Mouse (Mus musculus): ENCODE measurements around the gene Smox. TPM values are rescaled to one million over a fixed set of nuclear protein-coding genes. Genes with fewer than 3 reads are reported as not detected.

Gene Smox
- polyA plus RNA-seq, 1 experiment from 2014 or later = 35.7 TPM

DNA sequence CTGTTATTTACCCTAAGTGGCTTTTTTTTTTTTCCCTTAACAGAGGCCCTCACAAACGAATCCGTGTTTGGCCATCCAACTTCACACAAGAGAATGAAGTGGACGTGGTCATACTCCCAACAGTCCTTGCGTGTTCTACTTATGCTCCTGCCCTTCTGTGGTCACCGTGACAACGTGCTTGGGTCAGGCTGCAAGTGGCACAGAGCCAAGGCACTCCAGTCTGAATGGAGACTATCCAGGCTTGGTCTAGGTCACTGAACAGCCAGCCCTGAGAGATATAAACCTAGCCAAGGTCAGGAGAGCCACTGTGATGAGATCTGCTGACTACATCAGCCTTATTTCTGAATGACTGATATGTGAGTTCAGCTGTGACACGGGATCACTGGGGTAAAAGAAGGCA lies 47.0 kb downstream of the Smox start:
- H3K9me3 ChIP-seq (replicated peaks; ENCODE audit: control insufficient read depth, low read length) = no peaks in the 10 kb centered on the region

GRCm38 (mm10) chr2:131539780-131540179 lies 48.5 kb downstream of the Smox start:
- no peak overlapping the region for H3K9ac ChIP-seq (ENCODE audit: low read length)
- no peak for ATAC-seq (ENCODE audit: insufficient read depth, low FRiP score)
- H3K27me3 ChIP-seq (ENCODE audit: control insufficient read depth, insufficient read depth, low read length) = peaks cover 5% of the 10 kb centered on the region; the same call in 1 of the 2 replicates
- WGBS = 80% methylated on average over 6 of the region's 6 CpGs
- H3K4me2 ChIP-seq (ENCODE audit: low read depth, low read length) = no peak overlapping the region
- H3K36me3 ChIP-seq (ENCODE audit: control insufficient read depth, insufficient read depth, low read length) = no peaks in the 10 kb centered on the region
- H3K4me3 ChIP-seq (replicated peaks; ENCODE audit: low read length) = no peak overlapping the region
- H3K27ac ChIP-seq (ENCODE audit: low read length) = no peak overlapping the region
- no peaks in the 10 kb centered on the region for H3K9me3 ChIP-seq (replicated peaks; ENCODE audit: control insufficient read depth, low read length)
- H3K4me1 ChIP-seq (ENCODE audit: control insufficient read depth, insufficient read depth, low read length) = no peaks in the 10 kb centered on the region

More for the DNA sequence above, 47.0 kb downstream of the Smox start:
- Histone ChIP-seq H3K36me3 (ENCODE audit: control insufficient read depth, insufficient read depth, low read length) (no peaks in the 10 kb centered on the region), H3K9ac (ENCODE audit: low read length) (no peak overlapping the region), H3K4me2 (ENCODE audit: low read depth, low read length) (no peak overlapping the region), H3K4me1 (ENCODE audit: control insufficient read depth, insufficient read depth, low read length) (no peaks in the 10 kb centered on the region), H3K27me3 (ENCODE audit: control insufficient read depth, insufficient read depth, low read length) (no peaks in the 10 kb centered on the region), H3K4me3 (replicated peaks; ENCODE audit: low read length) (no peak overlapping the region), H3K27ac (ENCODE audit: low read length) (no peak overlapping the region)
- no peak for ATAC-seq (ENCODE audit: insufficient read depth, low FRiP score)
- 57% methylated on average over 7 of the region's 7 CpGs for WGBS

DNA sequence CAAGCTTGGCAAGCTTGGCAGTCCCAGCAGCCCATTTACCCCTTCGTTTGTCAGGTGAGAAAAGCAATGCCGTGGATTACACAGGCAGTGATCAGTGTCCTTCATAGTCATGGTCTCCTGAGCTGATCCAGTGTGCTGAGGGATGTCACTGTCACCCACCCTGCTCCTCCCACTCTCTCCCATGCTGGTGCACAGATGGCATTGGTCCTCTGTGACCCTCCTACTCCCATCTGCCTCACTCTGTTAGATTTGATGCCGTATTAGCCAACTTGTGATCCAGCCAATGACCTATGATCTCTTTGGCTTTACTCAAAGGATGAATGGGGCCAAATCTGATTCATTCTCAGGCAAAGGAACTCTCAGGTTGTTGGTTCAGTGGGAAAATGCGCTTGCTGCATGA lies 50.4 kb downstream of the Smox start:
- WGBS = 73% methylated on average over 4 of the region's 4 CpGs
- Histone ChIP-seq H3K4me3 (replicated peaks; ENCODE audit: low read length) (no peak overlapping the region), H3K36me3 (ENCODE audit: control insufficient read depth, insufficient read depth, low read length) (no peaks in the 10 kb centered on the region), H3K27ac (ENCODE audit: low read length) (no peak overlapping the region), H3K27me3 (ENCODE audit: control insufficient read depth, insufficient read depth, low read length) (peaks cover 15% of the 10 kb centered on the region), H3K4me1 (ENCODE audit: control insufficient read depth, insufficient read depth, low read length) (peaks cover 13% of the 10 kb centered on the region), H3K9ac (ENCODE audit: low read length) (no peak overlapping the region), H3K4me2 (ENCODE audit: low read depth, low read length) (no peak overlapping the region), H3K9me3 (replicated peaks; ENCODE audit: control insufficient read depth, low read length) (no peaks in the 10 kb centered on the region)
- ATAC-seq (ENCODE audit: insufficient read depth, low FRiP score) = no peak

DNA sequence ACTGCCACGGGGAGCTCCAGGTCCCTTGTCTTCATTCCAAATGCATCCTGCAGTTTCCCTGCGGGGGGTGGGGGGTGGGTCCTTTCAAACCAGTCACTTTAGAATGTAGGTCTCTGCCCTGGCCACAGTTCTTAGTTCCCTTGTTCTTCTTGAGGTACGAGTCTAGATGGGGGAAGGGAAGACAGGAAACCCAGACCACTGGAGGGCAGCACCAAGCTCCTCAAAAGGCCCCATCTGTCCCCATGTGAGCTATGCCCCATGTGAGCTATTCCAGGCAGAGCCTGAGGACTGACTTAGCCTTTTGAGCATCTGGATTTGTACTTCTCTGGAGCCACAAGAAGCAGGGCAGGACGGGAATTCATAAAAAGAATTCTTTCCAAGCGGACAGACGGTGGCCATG lies 51.2 kb downstream of the Smox start:
- WGBS = 31% methylated on average over 6 of the region's 6 CpGs
- H3K9me3 ChIP-seq (replicated peaks; ENCODE audit: control insufficient read depth, low read length) = no peaks in the 10 kb centered on the region
- no peak for ATAC-seq (ENCODE audit: insufficient read depth, low FRiP score)
- no peak overlapping the region for H3K27ac ChIP-seq (ENCODE audit: low read length)
- H3K4me2 ChIP-seq (ENCODE audit: low read depth, low read length) = no peak overlapping the region
- no peaks in the 10 kb centered on the region for H3K36me3 ChIP-seq (ENCODE audit: control insufficient read depth, insufficient read depth, low read length)
- peaks cover 13% of the 10 kb centered on the region for H3K4me1 ChIP-seq (ENCODE audit: control insufficient read depth, insufficient read depth, low read length)
- H3K4me3 ChIP-seq (replicated peaks; ENCODE audit: low read length) = no peak overlapping the region
- H3K27me3 ChIP-seq (ENCODE audit: control insufficient read depth, insufficient read depth, low read length) = peaks cover 19% of the 10 kb centered on the region
- no peak overlapping the region for H3K9ac ChIP-seq (ENCODE audit: low read length)

DNA sequence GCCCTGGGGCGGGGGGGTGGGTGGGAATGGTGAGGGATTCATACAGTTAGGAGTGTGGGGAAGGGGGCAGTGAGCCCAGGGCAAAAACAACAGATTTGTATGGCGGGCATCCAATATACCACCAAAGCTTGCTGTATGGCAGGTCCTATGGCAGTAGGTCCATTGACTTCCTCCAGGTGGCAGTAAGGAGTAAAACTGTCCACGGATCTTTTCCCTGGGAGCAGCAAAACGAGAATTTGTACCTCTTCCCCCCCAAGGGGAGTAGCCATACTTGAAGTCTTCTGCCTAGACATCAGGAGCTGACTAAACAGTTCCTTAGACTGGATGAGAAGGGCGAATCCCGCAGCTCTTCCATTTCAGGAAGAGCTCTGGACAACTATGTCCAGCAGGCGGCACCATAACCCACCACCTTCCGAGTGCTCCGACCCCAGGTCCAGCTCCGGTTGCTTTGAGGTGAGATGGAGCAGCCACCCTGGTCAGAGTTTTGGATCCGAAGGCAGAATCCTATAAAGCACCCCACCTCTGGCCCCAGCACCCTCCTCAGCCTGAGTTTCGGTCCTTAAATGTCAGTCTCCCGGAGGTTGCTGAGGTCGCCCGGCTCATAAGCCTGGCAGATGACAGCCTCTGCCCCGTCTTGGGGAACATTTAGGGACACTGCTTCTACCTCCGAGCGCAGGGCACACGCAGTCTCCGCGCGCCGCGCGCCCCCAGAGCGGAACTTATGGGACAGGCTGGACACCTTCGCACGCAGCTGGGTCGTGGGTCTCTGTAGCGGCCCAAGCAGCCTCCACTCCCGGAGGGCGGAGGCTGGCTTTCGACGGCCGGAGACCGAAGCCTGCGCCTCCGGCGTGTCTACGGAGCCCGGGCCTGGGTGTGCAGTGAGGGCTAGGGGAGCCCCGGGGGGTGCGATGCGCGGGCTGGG lies 54.4 kb downstream of the Smox start:
- H3K36me3 ChIP-seq (ENCODE audit: control insufficient read depth, insufficient read depth, low read length) = no peaks in the 10 kb centered on the region
- H3K27me3 ChIP-seq (ENCODE audit: control insufficient read depth, insufficient read depth, low read length) = peaks cover 32% of the 10 kb centered on the region
- H3K4me1 ChIP-seq (ENCODE audit: control insufficient read depth, insufficient read depth, low read length) = peaks cover 13% of the 10 kb centered on the region
- peak overlapping the region; percentile 76 for H3K4me2 ChIP-seq (ENCODE audit: low read depth, low read length)
- peak overlapping the region; percentile 63 for H3K9ac ChIP-seq (ENCODE audit: low read length)
- H3K9me3 ChIP-seq (replicated peaks; ENCODE audit: control insufficient read depth, low read length) = no peaks in the 10 kb centered on the region
- no peak overlapping the region for H3K27ac ChIP-seq (ENCODE audit: low read length)
- peak overlapping the region; percentile 52 for H3K4me3 ChIP-seq (replicated peaks; ENCODE audit: low read length)
- peak; percentile 42 for ATAC-seq (ENCODE audit: insufficient read depth, low FRiP score)
- WGBS = 3% methylated on average over 45 of the region's 45 CpGs

DNA sequence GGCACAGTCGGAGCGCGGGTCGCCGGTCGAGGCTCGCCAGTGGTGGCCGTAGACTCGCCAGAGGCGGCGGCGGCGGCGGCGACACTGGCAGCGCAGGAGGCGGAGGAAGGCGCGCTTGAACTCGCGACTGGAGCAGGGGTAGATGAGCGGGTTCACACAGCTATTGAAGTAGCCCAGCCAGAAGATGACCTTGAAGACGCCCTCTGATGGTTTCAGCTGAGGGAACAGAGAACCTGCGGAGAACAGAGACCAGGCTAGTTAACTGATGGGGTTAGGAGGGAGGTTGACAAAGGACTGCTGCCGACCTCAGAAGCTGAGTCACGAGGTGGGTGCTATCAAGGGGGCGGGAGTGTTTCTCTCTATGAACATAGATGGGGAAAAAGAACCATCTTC lies 55.0 kb downstream of the Smox start:
- H3K27me3 ChIP-seq (ENCODE audit: control insufficient read depth, insufficient read depth, low read length) = peaks cover 34% of the 10 kb centered on the region
- H3K9ac ChIP-seq (ENCODE audit: low read length) = peak overlapping the region; percentile 63
- no peaks in the 10 kb centered on the region for H3K9me3 ChIP-seq (replicated peaks; ENCODE audit: control insufficient read depth, low read length)
- H3K4me3 ChIP-seq (replicated peaks; ENCODE audit: low read length) = peak overlapping the region; percentile 52
- no peaks in the 10 kb centered on the region for H3K36me3 ChIP-seq (ENCODE audit: control insufficient read depth, insufficient read depth, low read length)
- WGBS = 3% methylated on average over 27 of the region's 27 CpGs
- ATAC-seq (ENCODE audit: insufficient read depth, low FRiP score) = no peak
- no peak overlapping the region for H3K27ac ChIP-seq (ENCODE audit: low read length)
- H3K4me1 ChIP-seq (ENCODE audit: control insufficient read depth, insufficient read depth, low read length) = peaks cover 13% of the 10 kb centered on the region
- peak overlapping the region; percentile 76 for H3K4me2 ChIP-seq (ENCODE audit: low read depth, low read length)

DNA sequence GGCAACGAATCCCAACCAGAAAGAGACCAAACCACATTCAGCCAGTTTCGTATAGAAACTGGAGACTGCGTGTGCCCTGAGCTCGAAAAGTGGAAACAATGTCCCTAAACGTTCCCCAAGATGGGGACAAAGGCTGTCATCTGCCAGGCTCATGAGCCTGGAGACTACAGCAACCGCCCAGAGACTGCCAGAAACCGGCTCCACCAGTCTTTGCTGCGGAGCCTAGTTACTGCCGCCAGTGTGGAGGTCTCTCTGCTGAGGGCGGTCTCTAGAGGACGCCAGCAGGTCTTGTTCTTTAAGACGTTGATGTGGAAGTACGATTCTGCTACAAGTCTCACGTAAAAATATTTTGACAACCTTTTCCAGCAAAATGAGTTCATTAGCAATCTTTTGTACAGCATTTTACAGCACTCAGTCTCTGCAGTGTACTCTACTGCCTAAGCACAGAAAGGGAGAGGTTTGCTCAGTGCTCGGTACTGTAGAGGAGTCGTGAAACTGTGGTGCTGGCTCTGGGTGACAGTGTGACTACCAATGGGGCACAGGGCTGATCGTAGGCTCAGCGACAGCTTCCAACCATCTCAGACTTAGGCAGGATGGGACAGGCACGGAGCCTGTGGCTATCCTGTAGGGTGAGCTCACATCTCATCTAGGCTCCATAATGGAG lies 55.6 kb downstream of the Smox start:
- H3K9ac ChIP-seq (ENCODE audit: low read length) = no peak overlapping the region
- H3K36me3 ChIP-seq (ENCODE audit: control insufficient read depth, insufficient read depth, low read length) = no peaks in the 10 kb centered on the region
- H3K27me3 ChIP-seq (ENCODE audit: control insufficient read depth, insufficient read depth, low read length) = peaks cover 34% of the 10 kb centered on the region
- peak overlapping the region; percentile 52 for H3K4me3 ChIP-seq (replicated peaks; ENCODE audit: low read length)
- peak overlapping the region; percentile 76 for H3K4me2 ChIP-seq (ENCODE audit: low read depth, low read length)
- no peak overlapping the region for H3K27ac ChIP-seq (ENCODE audit: low read length)
- 13% methylated on average over 19 of the region's 19 CpGs for WGBS
- ATAC-seq (ENCODE audit: insufficient read depth, low FRiP score) = peak; percentile 58; the same call in 1 of the 2 replicates
- H3K9me3 ChIP-seq (replicated peaks; ENCODE audit: control insufficient read depth, low read length) = no peaks in the 10 kb centered on the region
- H3K4me1 ChIP-seq (ENCODE audit: control insufficient read depth, insufficient read depth, low read length) = peaks cover 13% of the 10 kb centered on the region

DNA sequence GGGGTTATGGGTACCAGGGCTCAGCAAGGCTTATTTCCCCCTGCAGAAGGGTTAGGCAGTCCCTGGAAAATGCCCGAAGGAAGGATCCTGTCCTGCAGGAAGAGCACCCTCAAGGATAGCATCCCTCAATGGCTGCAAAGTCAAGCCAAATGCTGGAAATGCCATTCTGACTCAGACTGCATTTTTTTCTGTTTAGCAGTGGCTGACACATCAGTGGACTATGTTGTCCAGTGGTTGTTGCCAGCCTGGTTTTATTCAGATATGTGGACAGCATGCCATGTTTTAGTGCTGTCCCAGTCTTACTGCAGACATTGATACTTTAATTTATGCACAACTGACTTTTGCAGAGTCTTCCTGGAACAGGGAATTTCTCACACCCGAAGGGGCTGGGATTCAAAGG lies 57.0 kb downstream of the Smox start:
- no peaks in the 10 kb centered on the region for H3K36me3 ChIP-seq (ENCODE audit: control insufficient read depth, insufficient read depth, low read length)
- H3K27ac ChIP-seq (ENCODE audit: low read length) = no peak overlapping the region
- no peak overlapping the region for H3K4me3 ChIP-seq (replicated peaks; ENCODE audit: low read length)
- no peaks in the 10 kb centered on the region for H3K9me3 ChIP-seq (replicated peaks; ENCODE audit: control insufficient read depth, low read length)
- H3K27me3 ChIP-seq (ENCODE audit: control insufficient read depth, insufficient read depth, low read length) = peaks cover 34% of the 10 kb centered on the region
- H3K4me1 ChIP-seq (ENCODE audit: control insufficient read depth, insufficient read depth, low read length) = peaks cover 13% of the 10 kb centered on the region
- WGBS = 71% methylated on average over 2 of the region's 2 CpGs
- no peak for ATAC-seq (ENCODE audit: insufficient read depth, low FRiP score)
- no peak overlapping the region for H3K4me2 ChIP-seq (ENCODE audit: low read depth, low read length)
- no peak overlapping the region for H3K9ac ChIP-seq (ENCODE audit: low read length)

DNA sequence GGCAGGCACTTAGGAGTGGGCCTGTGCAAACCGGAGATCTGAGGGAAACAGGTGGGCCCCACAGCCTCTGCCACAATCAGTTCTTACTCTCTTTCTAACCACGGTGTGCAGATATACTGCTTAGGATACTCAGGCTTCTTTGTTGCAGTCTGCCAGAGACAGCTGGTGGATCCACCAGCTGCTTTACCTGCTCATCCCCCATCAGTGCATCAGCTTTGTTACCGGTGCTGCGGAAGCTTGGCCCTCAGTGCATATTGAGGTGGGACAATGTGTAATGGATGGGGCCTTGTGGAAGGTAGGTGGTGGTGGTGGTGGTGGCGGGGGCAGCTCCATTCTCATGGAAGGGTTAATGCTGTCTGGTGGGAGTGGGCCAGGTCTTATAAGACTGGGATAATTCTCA lies 57.8 kb downstream of the Smox start:
- H3K27ac ChIP-seq (ENCODE audit: low read length) = no peak overlapping the region
- WGBS = 84% methylated on average over 5 of the region's 5 CpGs

More for the DNA sequence above, 57.8 kb downstream of the Smox start:
- Histone ChIP-seq H3K4me3 (replicated peaks; ENCODE audit: low read length) (no peak overlapping the region), H3K4me1 (ENCODE audit: control insufficient read depth, insufficient read depth, low read length) (peaks cover 13% of the 10 kb centered on the region), H3K4me2 (ENCODE audit: low read depth, low read length) (no peak overlapping the region), H3K9me3 (replicated peaks; ENCODE audit: control insufficient read depth, low read length) (no peaks in the 10 kb centered on the region), H3K9ac (ENCODE audit: low read length) (no peak overlapping the region), H3K27me3 (ENCODE audit: control insufficient read depth, insufficient read depth, low read length) (peaks cover 34% of the 10 kb centered on the region), H3K36me3 (ENCODE audit: control insufficient read depth, insufficient read depth, low read length) (no peaks in the 10 kb centered on the region)
- ATAC-seq (ENCODE audit: insufficient read depth, low FRiP score) = no peak
